Mouse (Mus musculus) brain, embryonic 14.5 days (tissue): ENCODE data around the gene Gm10135.
"Not testable (repeated sequence)": the region's sequence is repeated elsewhere in the genome, so short reads cannot be mapped to it uniquely, and the experiment has no call there.

ENCODE experiments used
- CTCF ChIP-seq: fragments of 200-500 bp; IDR thresholded peaks from 2 replicates; pipeline ENCODE4 v1.5.1; 2012; ENCODE audit warnings: inconsistent platforms, mild to moderate bottlenecking, moderate library complexity, borderline replicate concordance; ENCODE audit not compliant: insufficient read depth, insufficient read length; ENCODE audit errors: extremely low read depth
- POLR2A ChIP-seq: fragments of 200-500 bp; IDR thresholded peaks from 2 replicates; pipeline ENCODE4 v1.6.1; 2012; ENCODE audit warnings: mild to moderate bottlenecking, inconsistent platforms, borderline replicate concordance; ENCODE audit not compliant: poor library complexity, insufficient read depth, insufficient read length, severe bottlenecking; ENCODE audit errors: extremely low read depth

- not testable (repeated sequence) for TF ChIP-seq CTCF, POLR2A
Measured at GRCm38 (mm10) chr5:73013611-73014287, 39.2 kb upstream of the Gm10135 start.
